Comparison of ENCODE assay signal across 11 mouse cellular contexts in genomic region chr5:33902696-33903095, GRCm38 (mm10).
"Had no signal": no experiment of that assay in that cellular context is flagged by ENCODE, and none has a peak within 500 bp of the region (broad histone marks: within the 10 kb centered on the region; RNA-seq: fewer than 3 reads in every experiment).

No protein-coding gene starts in this region.

- DNase-seq: gastrocnemius, postnatal 14 days; gastrocnemius, postnatal 36 days; heart, adult 2 months; kidney, adult 11 months; kidney, adult 2 months; kidney, adult 9 months; kidney, postnatal 14 days; kidney, postnatal 36 days; layer of hippocampus, adult 9-11 months; layer of hippocampus, postnatal 36 days; left cerebral cortex, postnatal 4 days had no signal
